In genomic region chr4:95317821-95318290, GRCm38 (mm10) we compare ENCODE assay signal across 8 mouse cellular contexts.
DNase-seq lines count a peak whose midpoint lies in the region; ATAC-seq and TF ChIP-seq lines count a peak whose summit lies in the region.

No protein-coding gene starts in this region.

- no peak overlapping the region for H3K4me3 ChIP-seq in C2C12 (ENCODE audit: insufficient read depth, poor library complexity, severe bottlenecking)
- H3K4me3 ChIP-seq in hindbrain, embryonic 10.5 days = no peak overlapping the region
- H3K4me3 ChIP-seq in neural tube, embryonic 11.5 days (ENCODE audit: low read depth, low read length) = no peak overlapping the region

- no peaks in the 10 kb centered on the region for H3K36me3 ChIP-seq in C2C12 (ENCODE audit: control insufficient read depth, insufficient read depth)
- H3K36me3 ChIP-seq in hindbrain, embryonic 10.5 days = no peaks in the 10 kb centered on the region
- H3K36me3 ChIP-seq in neural tube, embryonic 11.5 days (ENCODE audit: control insufficient read depth, insufficient read depth, low read length) = no peaks in the 10 kb centered on the region

- DNase-seq in adrenal gland, postnatal 25 days = peak; percentile 47
- DNase-seq in forelimb bud, embryonic 11.5 days (ENCODE audit: low read depth, low spot score) = peak; percentile 97
- DNase-seq in hindbrain, embryonic 10.5 days (ENCODE audit: low spot score) = peak; percentile 61
- DNase-seq in layer of hippocampus, postnatal 10 days (ENCODE audit: low spot score in 2 of 2) = peak; percentile 41 to 56
- peak; percentile 23 for DNase-seq in neural tube, embryonic 11.5 days (ENCODE audit: low spot score)
- no peak for DNase-seq in spleen, postnatal 14 days (ENCODE audit: low spot score in 2 of 2)

- TF ChIP-seq CTCF in C2C12 (IDR thresholded peaks at IDR 0.05; ENCODE audit: control insufficient read depth, insufficient read depth, insufficient read length) = no peak

- ATAC-seq in neural tube, embryonic 11.5 days (ENCODE audit: insufficient read depth, low FRiP score, low TSS enrichment) = no peak
- ATAC-seq in frontal cortex, adult (ENCODE audit: low TSS enrichment) = no peak

- H3K4me1 ChIP-seq in hindbrain, embryonic 10.5 days (replicated peaks) = peaks cover 16% of the 10 kb centered on the region
- H3K4me1 ChIP-seq in neural tube, embryonic 11.5 days (ENCODE audit: control insufficient read depth, insufficient read depth, low read length) = 0 out of 2 replicates have a peak, but pooled peaks cover 2% of the 10 kb centered on the region

- H3K79me2 ChIP-seq in C2C12 (ENCODE audit: control insufficient read depth, insufficient read depth) = no peaks in the 10 kb centered on the region

- H3K79me3 ChIP-seq in C2C12 (ENCODE audit: low read depth) = no peaks in the 10 kb centered on the region

- no peak overlapping the region for H3K27ac ChIP-seq in hindbrain, embryonic 10.5 days
- no peak overlapping the region for H3K27ac ChIP-seq in neural tube, embryonic 11.5 days (ENCODE audit: low read depth, low read length)

- no peak overlapping the region for H3K4me2 ChIP-seq in neural tube, embryonic 11.5 days (ENCODE audit: low read depth)

- no peak overlapping the region for H3ac ChIP-seq in C2C12 (ENCODE audit: control insufficient read depth, insufficient read length, low read depth)

- no peaks in the 10 kb centered on the region for H3K9me3 ChIP-seq in hindbrain, embryonic 10.5 days
- no peaks in the 10 kb centered on the region for H3K9me3 ChIP-seq in neural tube, embryonic 11.5 days (ENCODE audit: control insufficient read depth, low read length)

- 39% methylated on average over 3 of the region's 3 CpGs for WGBS in hindbrain, embryonic 10.5 days
- 38% methylated on average over 3 of the region's 3 CpGs for WGBS in neural tube, embryonic 11.5 days

- no peaks in the 10 kb centered on the region for H3K27me3 ChIP-seq in C2C12 (ENCODE audit: control insufficient read depth, insufficient read depth, insufficient read length)
- no peaks in the 10 kb centered on the region for H3K27me3 ChIP-seq in hindbrain, embryonic 10.5 days (ENCODE audit: insufficient read depth, poor library complexity, severe bottlenecking)
- H3K27me3 ChIP-seq in neural tube, embryonic 11.5 days (ENCODE audit: control insufficient read depth, insufficient read depth, low read length) = no peaks in the 10 kb centered on the region

- no peak overlapping the region for H3K9ac ChIP-seq in neural tube, embryonic 11.5 days (ENCODE audit: low read length)

TF ChIP-seq in C2C12, 6 proteins besides CTCF, POLR2A, EP300 and RAD21:
- TF ChIP-seq CEBPB (IDR thresholded peaks at IDR 0.05; ENCODE audit: low read depth) (peak; percentile 93), FOSL1 (IDR thresholded peaks at IDR 0.05; ENCODE audit: insufficient read depth, low read length, poor library complexity, severe bottlenecking) (no peak)

Comparison
In these comparisons a context has a peak if more than half of its experiments do, and no peak if none do; other contexts are left out.
1. DNase-seq: peak in adrenal gland, postnatal 25 days (single experiment), forelimb bud, embryonic 11.5 days (single experiment), hindbrain, embryonic 10.5 days (single experiment), layer of hippocampus, postnatal 10 days (2 of 2) and neural tube, embryonic 11.5 days (single experiment); none in spleen, postnatal 14 days (0 of 2).